In the genomic region with DNA sequence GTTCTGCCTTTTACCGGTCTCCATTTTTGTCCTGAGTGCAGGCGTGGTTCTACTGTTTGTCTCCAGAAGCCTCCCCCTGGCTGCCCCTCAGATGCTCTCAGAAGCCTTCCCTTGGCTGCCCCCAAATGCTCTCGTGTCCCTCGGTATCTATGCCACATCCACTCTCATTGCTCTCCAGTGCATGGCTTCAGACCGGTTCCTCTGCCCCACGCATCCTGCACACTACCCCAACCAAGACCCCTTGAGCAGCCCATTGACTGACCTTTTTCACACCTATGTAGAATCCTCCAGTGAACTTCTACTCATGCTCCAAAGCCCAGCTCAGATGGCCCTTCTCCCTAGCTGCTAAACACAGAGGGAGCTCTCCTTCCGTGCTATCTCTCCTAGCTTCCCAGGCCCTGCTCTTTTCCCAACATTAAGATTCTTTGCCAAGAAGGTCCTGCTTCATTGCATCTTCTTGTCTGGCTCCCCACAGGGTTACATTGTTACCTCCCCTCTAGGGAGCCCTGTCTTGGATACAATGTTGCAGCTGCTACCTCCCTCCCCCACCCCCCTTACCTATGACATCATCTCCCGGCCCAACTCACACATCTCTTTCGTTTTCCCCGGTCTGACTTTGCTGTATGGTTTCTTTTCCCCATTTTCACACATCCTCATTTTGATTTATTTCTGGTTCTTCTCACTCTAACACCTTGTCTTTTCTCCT, we compare ENCODE assay signal across 9 mouse cellular contexts. TPM values are rescaled to one million over a fixed set of nuclear protein-coding genes. Genes with fewer than 3 reads are reported as not detected.
DNase-seq lines count a peak whose midpoint lies in the region; ATAC-seq and TF ChIP-seq lines count a peak whose summit lies in the region.
"Had no signal": no experiment of that assay in that cellular context is flagged by ENCODE, and none has a peak within 500 bp of the region (broad histone marks: within the 10 kb centered on the region; RNA-seq: fewer than 3 reads in every experiment).

No protein-coding gene starts in this region.

- H3K27me3 ChIP-seq in kidney, embryonic 16.5 days (ENCODE audit: insufficient read depth, low read length), result no peaks in the 10 kb centered on the region
- H3K27me3 ChIP-seq in Patski, result no peaks in the 10 kb centered on the region
- H3K27me3 ChIP-seq in midbrain, postnatal 0 days (ENCODE audit: insufficient read depth, low read length), result no peaks in the 10 kb centered on the region
- H3K27me3 ChIP-seq: liver, embryonic 15.5 days had no signal

- H3K4me3 ChIP-seq in kidney, embryonic 16.5 days (ENCODE audit: low read length), result no peak overlapping the region
- no peak overlapping the region for H3K4me3 ChIP-seq in midbrain, postnatal 0 days (ENCODE audit: low read depth, low read length)
- H3K4me3 ChIP-seq: liver, embryonic 15.5 days had no signal

- no peak for TF ChIP-seq CTCF in Patski (IDR thresholded peaks at IDR 0.05)
- no peak for TF ChIP-seq CTCF in midbrain, postnatal 0 days (IDR thresholded peaks at IDR 0.05)

- intact Hi-C loops in heart, postnatal 10 days (cut with DNase I), result loop anchor here (2.0 kb wide), 1 partner anchor 17 kb away; no protein-coding TSS in a partner anchor
- intact Hi-C loops in left cerebral cortex, postnatal 25 days (cut with DNase I), result no loop called here

- peak overlapping the region; percentile 36; the same call in 1 of the 2 replicates for H3K27ac ChIP-seq in kidney, embryonic 16.5 days (ENCODE audit: low read length)
- H3K27ac ChIP-seq in midbrain, postnatal 0 days (ENCODE audit: low read depth, low read length), result no peak overlapping the region
- H3K27ac ChIP-seq: liver, embryonic 15.5 days had no signal

- WGBS in kidney, embryonic 16.5 days, result 54% methylated on average over 10 of the region's 10 CpGs
- 46% methylated on average over 10 of the region's 10 CpGs for WGBS in midbrain, postnatal 0 days

- DNase-seq in kidney, postnatal 36 days, result no peak
- DNase-seq in Patski (ENCODE audit: low read depth, low spot score), result peak; percentile 75
- DNase-seq in heart, postnatal 10 days, result peak; percentile 49 to 59
- peak; percentile 71 for DNase-seq in midbrain, postnatal 0 days (ENCODE audit: low spot score)
- no peak for DNase-seq in left cerebral cortex, postnatal 25 days (ENCODE audit: low spot score in 2 of 2)
- DNase-seq in cerebellum, adult 9-11 months, result no peak

- peaks cover 44% of the 10 kb centered on the region for H3K4me1 ChIP-seq in kidney, embryonic 16.5 days (ENCODE audit: insufficient read depth, low read length)
- peaks cover 36% of the 10 kb centered on the region; the same call in 1 of the 2 replicates for H3K4me1 ChIP-seq in midbrain, postnatal 0 days (ENCODE audit: insufficient read depth, low read length)

- no peaks in the 10 kb centered on the region for H3K36me3 ChIP-seq in kidney, embryonic 16.5 days (ENCODE audit: insufficient read depth, low read length)
- H3K36me3 ChIP-seq in midbrain, postnatal 0 days (ENCODE audit: insufficient read depth, low read length), result 0 out of 2 replicates have a peak, but pooled peaks cover 5% of the 10 kb centered on the region
- H3K36me3 ChIP-seq: liver, embryonic 15.5 days had no signal

- ATAC-seq in kidney, embryonic 16.5 days (ENCODE audit: low FRiP score, low TSS enrichment), result no peak
- ATAC-seq in Patski, result peak; percentile 68
- ATAC-seq in midbrain, postnatal 0 days (ENCODE audit: low FRiP score), result no peak
- no peak for ATAC-seq in megakaryocyte-erythroid progenitor cell, adult 5-6 weeks (replicated peaks; ENCODE audit: low FRiP score, low TSS enrichment, poor library complexity, severe bottlenecking)

- POLR2A ChIA-PET in Patski (lab: Charles Lee), result interaction anchor here (0.6 to 0.7 kb wide), 2 partner anchors 36 to 60 kb away, joined by 3 read pairs; no protein-coding TSS in a partner anchor

- in situ Hi-C loops in Patski (cut with MboI; ENCODE audit: low pct_unique_long_range_greater_than_20kb), result no loop called here

- CTCF ChIA-PET in Patski (lab: Charles Lee), result interaction anchor here (1.0 to 1.3 kb wide), 5 partner anchors 10 to 76 kb away, joined by 3 to 5 read pairs (median 3); no protein-coding TSS in a partner anchor

- 0 out of 2 replicates have a peak overlapping the region, but pooled peaks have one; percentile 19 for H3K4me2 ChIP-seq in kidney, embryonic 16.5 days (replicated peaks; ENCODE audit: low read depth, low read length)
- H3K4me2 ChIP-seq in midbrain, postnatal 0 days (ENCODE audit: low read depth, low read length, poor library complexity, severe bottlenecking), result no peak overlapping the region
- H3K4me2 ChIP-seq: liver, embryonic 15.5 days had no signal

- no peak overlapping the region for H3K9ac ChIP-seq in kidney, embryonic 16.5 days (replicated peaks; ENCODE audit: low read length)
- H3K9ac ChIP-seq in midbrain, postnatal 0 days (replicated peaks; ENCODE audit: low read length, poor library complexity, severe bottlenecking), result no peak overlapping the region
- H3K9ac ChIP-seq: liver, embryonic 15.5 days had no signal

- no peaks in the 10 kb centered on the region for H3K9me3 ChIP-seq in kidney, embryonic 16.5 days (ENCODE audit: low read length)
- H3K9me3 ChIP-seq in midbrain, postnatal 0 days (ENCODE audit: low read length), result no peaks in the 10 kb centered on the region
- H3K9me3 ChIP-seq: liver, embryonic 15.5 days had no signal

RNA-seq across cellular contexts. Expression of a gene that starts 9.4 kb away (rescaled TPM):
- polyA plus RNA-seq in kidney, embryonic 16.5 days (2015; fragmentation: Nextera tagmentation; extraction: Ambion mirVana), result 22.6 and 23.1 TPM in 2 replicates
- polyA plus RNA-seq in Patski (2021), result 39.8 TPM
- 10 to 100 TPM; 54.8 to 64.2 TPM for total RNA-seq in heart, postnatal 10 days (2021)
- total RNA-seq in midbrain, postnatal 0 days (2014; rRNA removed), result 645 and 733 TPM in 2 replicates
- polyA plus RNA-seq in midbrain, postnatal 0 days (2015; fragmentation: Nextera tagmentation; extraction: Ambion mirVana), result 241 and 242 TPM in 2 replicates
- not detected in 2 replicates for total RNA-seq in megakaryocyte-erythroid progenitor cell, adult 5-6 weeks (2014; fragmentation: Nextera tagmentation)
- 0.42 and 2.2 TPM in 2 replicates for total RNA-seq in megakaryocyte-erythroid progenitor cell, adult 5-6 weeks (2017)
- total RNA-seq in left cerebral cortex, postnatal 25 days (2021), result 100 to 1,000 TPM; 167 to 181 TPM

Comparison
In these comparisons a context has a peak if more than half of its experiments do, and no peak if none do; other contexts are left out.
1. DNase-seq: peak in Patski (single experiment), heart, postnatal 10 days (2 of 2) and midbrain, postnatal 0 days (single experiment); none in kidney, postnatal 36 days (0 of 2), left cerebral cortex, postnatal 25 days (0 of 2) and cerebellum, adult 9-11 months (single experiment).
2. RNA of a gene that starts 9.4 kb away (total RNA-seq): 645 to 733 TPM in midbrain, postnatal 0 days, 167 to 181 TPM in left cerebral cortex, postnatal 25 days and 54.8 to 64.2 TPM in heart, postnatal 10 days; 0.42 to 2.2 TPM in megakaryocyte-erythroid progenitor cell, adult 5-6 weeks; every median in the first group is over 10 times any median in the second.